Mouse (Mus musculus): Measurements from ENCODE around the gene Bcas2.

DNA sequence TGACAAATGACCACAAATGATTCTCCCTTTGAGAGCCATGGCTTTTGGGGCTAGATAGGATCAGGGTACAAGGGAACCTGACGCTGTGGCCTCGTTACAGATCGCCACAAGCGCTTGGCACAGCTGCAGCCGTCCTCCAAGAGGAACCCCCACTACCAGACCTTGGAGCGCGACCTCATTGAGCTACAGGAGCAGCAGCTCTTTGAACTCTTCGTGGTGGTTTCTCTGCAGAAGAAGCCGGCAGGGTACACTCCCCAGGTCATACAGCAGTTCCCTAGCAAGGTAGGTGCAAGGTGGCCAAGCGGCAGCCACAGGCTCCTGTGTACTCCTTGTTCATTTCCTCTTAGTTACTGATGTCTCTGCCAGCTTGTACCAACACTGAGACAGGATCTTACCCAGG lies 22.5 kb upstream of the Bcas2 start:
- TF ChIP-seq CTCF (IDR thresholded peaks at IDR 0.05; ENCODE audit: control insufficient read depth, insufficient read depth, insufficient replicate concordance, low read depth, low read length) (no peak), POLR2A (IDR thresholded peaks at IDR 0.05; ENCODE audit: control insufficient read depth, low read depth, low read length) (no peak)

Measured in testis, adult 2 months (tissue).